Mouse (Mus musculus): Measurements from ENCODE around the gene Kansl1. TPM values are rescaled to one million over a fixed set of nuclear protein-coding genes. Genes with fewer than 3 reads are reported as not detected.

The Kansl1 gene
- total RNA-seq, 2 experiments from 2014 or later = 22.7 to 28.9 TPM

GRCm38 (mm10) chr11:104363823-104364600 lies 104.6 kb downstream of the Kansl1 start:
- no peak for DNase-seq

DNA sequence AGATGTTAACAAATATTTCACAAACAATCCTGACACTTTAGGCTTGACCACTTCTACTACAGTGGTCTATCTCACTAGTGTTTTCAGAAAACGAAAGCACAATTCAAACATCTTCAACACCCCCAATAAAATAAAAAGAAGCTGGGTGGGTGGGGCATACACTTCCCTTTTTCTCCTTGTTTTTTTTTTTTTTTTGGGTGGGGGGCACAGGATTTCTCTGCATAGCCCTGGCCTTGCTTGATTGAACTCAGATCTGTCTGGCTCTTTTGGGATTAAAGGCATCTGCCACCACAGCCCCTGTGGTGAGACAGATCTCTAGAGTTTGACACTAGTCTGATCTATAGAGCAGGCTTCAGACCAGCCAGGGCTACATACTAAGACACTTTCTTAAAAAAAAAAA lies 106.0 kb downstream of the Kansl1 start:
- DNase-seq = no peak

DNA sequence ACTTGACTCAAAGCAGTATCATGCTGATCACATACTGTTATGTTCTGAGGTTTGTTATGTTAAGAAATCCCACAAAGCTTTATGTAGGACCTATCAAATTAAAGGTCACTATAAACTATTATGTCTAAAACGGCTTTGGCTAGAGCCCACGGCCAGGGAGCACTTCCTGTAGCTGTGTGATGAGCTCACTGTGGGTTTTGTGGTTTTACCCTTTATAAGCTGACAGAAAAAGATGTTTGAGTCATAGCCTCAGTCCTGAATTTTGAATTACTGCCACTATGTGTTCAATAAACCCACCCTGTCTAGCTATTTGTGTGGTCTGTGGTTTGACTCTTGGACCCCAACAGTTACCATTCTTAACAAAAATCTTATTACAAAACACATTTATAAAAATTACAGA lies 106.9 kb downstream of the Kansl1 start:
- DNase-seq = no peak

DNA sequence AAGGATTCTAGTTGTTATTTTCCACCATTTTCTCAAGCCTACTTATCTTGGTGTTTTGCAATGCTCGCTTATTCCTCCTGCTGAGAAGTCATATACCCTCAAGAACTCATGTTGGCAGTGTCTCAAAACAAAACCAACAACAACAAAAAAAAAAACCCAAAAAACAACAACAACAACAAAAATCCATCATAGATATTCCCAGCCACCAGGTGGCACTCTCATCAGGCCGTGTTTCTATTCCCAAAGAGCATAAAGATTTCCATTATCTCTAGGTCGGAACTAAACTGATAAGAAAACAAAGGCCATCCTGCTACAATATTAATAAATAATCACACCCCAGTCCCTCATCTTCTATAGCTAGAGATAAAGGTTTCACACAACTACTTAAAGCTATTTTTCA lies 121.7 kb downstream of the Kansl1 start:
- no peak for DNase-seq

DNA sequence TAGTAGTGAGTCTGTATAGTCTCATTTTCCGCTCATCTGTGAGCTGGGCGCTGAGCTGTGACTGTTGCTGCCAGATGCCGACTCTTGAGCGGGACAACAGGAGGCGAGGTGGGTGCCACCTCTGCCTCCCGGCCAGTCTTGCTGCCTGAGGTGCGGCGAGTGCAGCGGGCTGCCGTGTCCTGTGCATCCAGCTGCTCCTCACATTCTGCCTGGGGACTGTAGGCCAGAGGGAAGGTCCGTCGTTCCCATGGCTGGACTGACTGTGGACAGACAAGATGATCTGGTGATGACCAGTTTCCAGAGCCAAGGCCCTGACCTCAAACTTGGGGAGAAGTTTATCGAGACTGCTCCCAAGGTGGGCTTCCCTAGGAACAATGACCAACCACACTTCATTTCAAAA lies 133.7 kb downstream of the Kansl1 start:
- DNase-seq = no peak

GRCm38 (mm10) chr11:104334115-104334514 lies 134.5 kb downstream of the Kansl1 start:
- no peak for DNase-seq

- DNase-seq = no peak
Observed at GRCm38 (mm10) chr11:104332105-104332504, 136.6 kb downstream of the Kansl1 start.

GRCm38 (mm10) chr11:104331208-104331607 lies 137.5 kb downstream of the Kansl1 start:
- no peak for DNase-seq

DNA sequence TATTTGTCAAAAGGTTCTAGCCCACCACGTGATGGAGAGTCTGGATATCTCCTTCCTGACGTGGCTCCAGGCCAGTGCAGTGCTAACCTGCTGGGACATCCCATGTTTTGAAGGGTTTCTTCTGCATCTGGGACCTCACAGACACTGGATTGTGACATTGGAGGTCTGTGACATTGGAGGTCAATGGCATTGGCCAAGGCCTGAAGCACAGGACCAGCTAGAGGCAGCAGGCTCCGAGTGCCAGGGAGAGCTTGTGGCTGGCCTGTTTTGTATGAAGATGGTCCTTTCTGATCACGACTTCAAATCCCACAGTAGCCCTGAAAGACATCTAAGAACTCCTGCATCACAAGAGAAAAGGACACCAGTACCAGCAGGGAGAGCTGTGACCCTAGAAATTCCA lies 138.5 kb downstream of the Kansl1 start:
- no peak for DNase-seq

DNA sequence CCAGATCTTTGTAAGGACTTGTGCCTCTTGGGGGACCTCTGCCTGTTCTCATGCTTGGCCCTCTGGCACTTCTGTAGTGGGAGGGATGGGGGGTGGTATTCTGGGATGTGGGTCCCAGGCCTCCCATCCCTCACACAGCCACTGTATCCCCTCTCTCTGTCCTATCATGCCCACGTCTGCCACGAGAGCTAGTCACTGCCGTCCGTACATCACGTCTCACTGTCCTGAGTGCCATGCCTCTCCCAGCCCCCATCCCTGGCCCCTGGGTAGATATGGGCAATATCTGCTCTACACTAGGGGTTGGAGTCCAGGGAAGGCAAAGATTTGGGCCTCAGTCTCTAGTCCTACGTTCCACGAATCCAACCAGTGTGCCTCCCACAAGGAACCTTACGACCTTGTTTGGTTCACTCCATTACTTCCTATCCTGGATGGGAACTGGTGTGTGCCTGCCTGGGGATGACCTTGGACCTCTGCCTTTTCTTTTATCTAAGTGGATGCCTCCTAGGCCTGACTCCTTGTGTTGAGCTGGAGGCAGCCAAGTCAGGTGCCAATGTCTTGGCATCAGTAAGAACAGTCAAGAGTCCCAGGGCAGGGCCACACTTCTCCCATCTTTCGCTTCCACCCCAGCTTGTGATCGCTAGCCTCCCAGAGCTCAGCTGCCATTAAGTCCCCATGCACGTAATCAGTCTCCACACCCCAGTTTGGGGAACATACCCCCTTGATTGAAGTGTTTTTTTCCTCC lies 139.3 kb downstream of the Kansl1 start:
- no peak for DNase-seq

GRCm38 (mm10) chr11:104327946-104328345 lies 140.7 kb downstream of the Kansl1 start:
- no peak for DNase-seq

- no peak for DNase-seq
Observed at GRCm38 (mm10) chr11:104327462-104327861, 141.2 kb downstream of the Kansl1 start.

- DNase-seq = no peak
Observed at GRCm38 (mm10) chr11:104322142-104322541, 146.5 kb downstream of the Kansl1 start.

DNA sequence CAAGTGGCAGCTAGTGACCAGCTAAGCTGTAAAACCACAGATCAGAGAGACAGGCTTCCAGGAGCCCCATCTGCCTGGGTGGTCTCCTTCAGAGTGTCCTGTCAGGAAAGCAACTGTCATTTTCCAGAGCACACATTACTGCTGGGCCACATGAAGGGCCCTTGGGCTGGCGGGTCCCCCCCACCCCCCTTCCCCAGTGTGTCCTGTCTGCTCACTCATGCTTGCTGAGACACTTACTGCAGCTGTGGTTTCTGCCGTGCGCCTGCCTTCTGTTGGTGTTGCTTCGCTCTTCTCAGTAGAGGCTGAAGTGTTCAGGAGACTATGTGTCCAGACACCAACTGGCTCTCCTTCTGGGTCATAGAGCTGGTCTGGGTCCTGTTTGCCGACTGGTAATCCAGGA lies 148.2 kb downstream of the Kansl1 start:
- no peak for DNase-seq

DNA sequence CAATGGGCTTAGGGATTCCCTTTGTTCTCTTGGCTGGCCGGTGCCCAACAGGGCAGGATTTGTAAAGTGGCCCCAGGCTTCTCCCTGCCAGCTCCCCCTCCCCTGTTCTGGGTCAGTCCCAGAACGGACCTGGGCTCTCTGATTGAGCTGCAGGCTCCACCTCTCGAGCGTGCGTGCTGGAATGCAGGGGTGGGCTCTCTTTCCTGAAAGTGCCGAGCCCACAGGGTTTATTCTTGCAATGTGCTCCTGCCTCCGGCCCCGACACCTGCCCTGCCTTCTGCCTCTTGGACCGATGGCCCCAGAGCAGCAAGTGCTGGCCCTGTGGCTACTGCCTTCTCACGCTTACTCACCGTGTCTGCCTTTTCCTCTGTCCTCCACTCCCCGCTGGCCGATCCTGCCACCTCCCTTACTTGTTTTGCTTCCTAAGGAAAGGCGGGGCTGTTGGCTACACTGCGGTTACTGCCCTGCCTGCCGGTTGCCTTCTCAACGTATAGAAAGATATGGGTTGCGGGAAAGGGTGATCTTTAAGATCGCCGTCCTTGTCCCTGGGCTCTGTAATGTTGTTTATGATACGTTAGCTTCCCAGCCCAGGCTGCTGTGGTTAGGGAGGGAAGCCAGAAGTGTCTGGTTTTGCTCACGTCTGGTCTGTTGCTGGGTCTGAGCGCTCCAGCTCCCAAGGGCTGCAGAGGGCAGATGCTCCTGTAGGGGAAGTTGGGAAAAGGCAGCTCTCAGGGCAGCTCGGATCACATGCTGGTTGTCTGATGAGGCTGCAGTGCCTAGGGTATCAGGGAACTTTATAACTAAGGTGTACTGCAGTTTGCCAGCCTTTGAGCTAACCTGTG lies 149.5 kb downstream of the Kansl1 start:
- no peak for DNase-seq

DNA sequence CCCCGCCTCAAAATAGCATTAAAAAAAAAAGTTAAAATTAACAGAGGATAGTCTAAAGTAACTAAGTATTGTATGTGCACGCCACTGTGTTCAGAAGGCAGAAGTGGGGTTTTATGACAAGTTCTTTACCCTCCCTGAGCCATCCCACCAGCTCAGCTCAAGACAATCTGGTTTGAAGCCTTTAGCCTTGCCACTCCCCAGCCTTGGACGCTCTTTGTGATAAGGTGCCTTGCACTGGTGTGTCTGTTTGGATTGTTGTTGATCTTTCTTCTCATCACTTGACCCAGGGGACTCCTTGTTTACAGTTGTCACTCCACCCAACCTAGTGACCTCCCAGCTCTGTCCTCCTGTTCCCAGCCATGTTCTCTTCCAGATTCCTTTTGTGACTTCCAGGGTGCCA lies 151.0 kb downstream of the Kansl1 start:
- no peak for DNase-seq

- no peak for DNase-seq
Observed at GRCm38 (mm10) chr11:104316685-104317400, 151.8 kb downstream of the Kansl1 start.

DNA sequence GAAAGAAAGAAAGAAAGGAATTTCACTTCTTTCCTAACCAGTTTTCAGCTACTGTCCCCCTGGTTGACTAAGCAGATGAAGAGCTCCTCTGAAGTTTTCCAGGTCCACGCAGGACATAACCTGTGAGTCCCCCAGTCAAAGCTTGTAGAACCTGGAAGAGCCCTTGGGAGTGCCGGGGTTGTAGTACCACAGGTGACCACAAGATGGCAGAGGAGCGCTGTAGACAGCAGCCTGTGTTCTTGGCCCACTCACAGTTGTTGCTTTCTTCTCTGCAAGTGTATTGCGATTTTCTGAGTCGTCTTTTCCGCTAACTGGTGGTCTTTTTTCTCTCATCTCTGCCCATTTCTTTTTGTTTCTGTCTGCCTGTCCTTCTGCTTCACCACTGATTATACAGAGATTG lies 153.0 kb downstream of the Kansl1 start:
- DNase-seq = peak; percentile 79

DNA sequence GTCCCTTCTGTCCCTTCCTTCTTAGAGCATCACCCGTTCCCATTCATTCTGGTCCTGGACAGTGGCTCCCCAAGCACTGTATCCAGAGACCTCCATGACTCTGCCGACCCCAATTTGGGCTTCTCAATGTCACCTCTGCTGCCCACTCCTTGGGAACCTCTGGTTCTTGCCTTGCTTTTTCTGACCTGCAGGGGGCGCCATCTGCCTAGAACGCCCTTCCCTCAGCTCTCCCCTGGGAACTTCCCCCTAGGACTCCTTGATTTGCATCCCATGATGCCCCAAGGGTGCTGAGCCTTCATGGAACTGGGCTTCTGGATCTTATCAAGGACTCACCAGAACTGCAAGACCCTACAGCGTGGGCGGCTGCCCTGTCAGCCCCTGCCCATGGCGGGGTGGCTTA lies 157.0 kb downstream of the Kansl1 start:
- DNase-seq = no peak

DNA sequence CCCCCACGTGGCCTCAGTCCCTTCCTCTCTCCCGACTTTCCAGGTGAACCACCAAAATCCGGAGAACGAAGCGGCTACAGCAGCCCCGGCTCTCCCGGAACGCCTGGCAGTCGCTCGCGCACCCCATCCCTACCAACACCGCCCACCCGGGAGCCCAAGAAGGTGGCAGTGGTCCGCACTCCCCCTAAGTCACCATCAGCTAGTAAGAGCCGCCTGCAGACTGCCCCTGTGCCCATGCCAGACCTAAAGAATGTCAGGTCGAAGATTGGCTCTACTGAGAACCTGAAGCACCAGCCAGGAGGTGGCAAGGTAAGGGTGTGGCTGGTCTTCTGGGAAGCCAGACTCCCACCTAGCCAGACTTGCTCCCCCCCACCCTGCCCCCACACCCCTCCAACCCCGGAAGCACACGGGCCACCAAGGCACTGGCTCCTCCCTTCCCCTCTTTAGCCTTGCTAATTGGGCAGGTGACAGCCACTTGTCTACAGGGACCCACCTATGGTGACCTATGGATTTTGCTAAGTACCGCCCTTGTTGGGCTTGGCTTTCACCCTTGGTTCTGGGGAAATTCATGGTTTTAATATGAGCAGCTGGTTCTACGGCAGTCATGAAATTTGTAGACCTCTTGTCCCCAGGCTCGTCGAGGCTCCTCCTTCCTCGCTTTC lies 158.3 kb downstream of the Kansl1 start:
- DNase-seq = no peak

DNA sequence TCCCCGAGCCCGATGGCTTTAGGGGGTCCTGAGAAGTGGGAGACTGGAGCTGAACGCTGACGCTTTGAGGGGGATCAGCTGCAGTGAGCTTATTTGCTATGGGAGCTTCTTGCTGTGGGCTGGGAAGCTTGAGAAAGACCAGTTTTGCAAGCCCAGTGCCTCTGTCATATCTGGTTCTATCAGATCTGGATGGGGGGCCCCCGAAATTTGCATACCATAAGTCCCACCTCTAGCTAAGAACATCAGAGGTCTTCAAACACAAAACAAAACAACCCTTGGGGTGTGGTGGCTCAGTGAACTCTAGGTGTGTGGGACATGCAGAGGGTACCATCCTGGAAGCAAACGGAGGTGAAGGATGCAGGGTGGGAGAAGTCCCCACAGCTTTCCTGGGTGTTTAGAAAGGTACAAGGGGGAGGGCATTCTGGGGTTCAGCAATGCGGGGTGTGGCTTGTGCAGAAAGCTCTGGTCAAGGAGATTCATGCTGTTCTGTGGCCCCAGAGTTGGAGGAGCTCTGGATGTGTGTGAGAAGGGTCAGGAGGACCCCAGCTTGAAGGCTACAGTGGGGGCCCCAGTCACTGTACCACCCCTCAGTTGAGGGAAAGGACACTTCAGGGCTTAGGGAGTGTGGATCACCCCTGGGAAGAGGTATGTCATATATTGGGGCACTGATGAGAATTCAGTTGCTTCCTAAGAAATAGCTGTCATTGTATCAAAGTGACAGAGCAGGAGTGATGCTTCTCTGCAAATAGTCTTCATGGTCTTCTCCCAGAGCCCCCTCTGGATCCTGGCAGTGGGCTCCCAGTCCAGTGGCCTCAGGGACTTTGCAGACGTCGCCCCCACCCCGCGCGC lies 159.1 kb downstream of the Kansl1 start:
- DNase-seq = no peak
